Mouse (Mus musculus): ENCODE measurements at regions not wholly inside any gene's neighbourhood (a gene's known extent, or its start where the extent isn't known, plus 50 kb on each side); places are given as distances from the start of the nearest gene placed in this dataset.

- TF ChIP-seq CTCF (IDR thresholded peaks at IDR 0.05; ENCODE audit: control insufficient read depth, insufficient read depth, low read length) (no peak), POLR2A (IDR thresholded peaks at IDR 0.05; ENCODE audit: borderline replicate concordance, control insufficient read depth, low read depth, low read length) (no peak)
These were observed 323.5 kb upstream of the 1700056E22Rik start for GRCm38 (mm10) chr1:184357474-184358225.

All from bone marrow, adult 2 months (tissue).